Mouse (Mus musculus) neural tube, embryonic 14.5 days (tissue): ENCODE data around the gene Numbl. TPM values are rescaled to one million over a fixed set of nuclear protein-coding genes. Genes with fewer than 3 reads are reported as not detected.

Experiments
- ATAC-seq: fragments of 200-750 bp; cut with Nextera tagmentation; 2 replicates; pipeline ENCODE4 v1.8.0; 2017; ENCODE audit warnings: low read depth, mild to moderate bottlenecking, moderate TSS enrichment, moderate library complexity
- H3K27ac ChIP-seq: fragments of 300-500 bp; sonication (generic); 2 replicates; pipeline ENCODE4 v1.5.1; 2014; ENCODE audit warnings: low read depth, mild to moderate bottlenecking, control low read depth, low read length, moderate library complexity, mixed read lengths
- H3K27me3 ChIP-seq: fragments of 300-500 bp; sonication (generic); 2 replicates; pipeline ENCODE4 v1.6.1; 2014; ENCODE audit warnings: low read length; ENCODE audit not compliant: control insufficient read depth, insufficient read depth
- H3K36me3 ChIP-seq: fragments of 300-500 bp; sonication (generic); 2 replicates; pipeline ENCODE4 v1.6.1; 2014; ENCODE audit warnings: low read length, mixed read lengths; ENCODE audit not compliant: control insufficient read depth, insufficient read depth
- H3K4me1 ChIP-seq: fragments of 300-500 bp; sonication (generic); 2 replicates; pipeline ENCODE4 v1.6.1; 2014; ENCODE audit warnings: low read length; ENCODE audit not compliant: control insufficient read depth, insufficient read depth
- H3K4me2 ChIP-seq: fragments of 300-500 bp; sonication (generic); 2 replicates; pipeline ENCODE4 v1.6.1; 2014; ENCODE audit warnings: mild to moderate bottlenecking, low read depth, low read length, control low read depth
- H3K4me3 ChIP-seq: fragments of 300-500 bp; sonication (generic); 2 replicates; pipeline ENCODE4 v1.5.1; 2014; ENCODE audit warnings: low read depth, low read length, control low read depth, mixed read lengths
- H3K9ac ChIP-seq: fragments of 300-500 bp; sonication (generic); replicated peaks from 2 replicates; pipeline ENCODE4 v1.6.1; 2014; ENCODE audit warnings: low read depth, mild to moderate bottlenecking, control low read depth, low read length, mixed read lengths
- H3K9me3 ChIP-seq: fragments of 300-500 bp; sonication (generic); 2 replicates; pipeline ENCODE4 v1.6.1; 2016; ENCODE audit warnings: low read length; ENCODE audit not compliant: control insufficient read depth
- WGBS: fragments of 180-500 bp; shearing (Covaris S2); extraction: QIAGEN DNeasy Blood & Tissue Kit; methylation state at CpG from one replicate; pipeline ENCODE4 v1.1.7; 2014; 5-methylcytosine and 5-hydroxymethylcytosine counted together
- polyA plus RNA-seq: library from polyadenylated mRNA; unstranded; fragments of >200 nt; fragmentation: Nextera tagmentation; extraction: Ambion mirVana; gene quantifications from 2 replicates; pipeline ENCODE4 v1.2.1, GENCODE M21; 2014

The Numbl gene
- polyA plus RNA-seq, 1 experiment from 2014 or later, result 27.9 TPM

- 95% methylated on average over 3 of the region's 3 CpGs for WGBS
- H3K27ac ChIP-seq, result no peak overlapping the region
- no peak for ATAC-seq
Observed at GRCm38 (mm10) chr7:27277191-27277590, 19.0 kb downstream of the Numbl start.

GRCm38 (mm10) chr7:27281717-27282116, 23.5 kb downstream of the Numbl start:
- Histone ChIP-seq H3K4me2 (no peak overlapping the region), H3K36me3 (peaks cover 55% of the 10 kb centered on the region), H3K9ac (no peak overlapping the region), H3K9me3 (no peaks in the 10 kb centered on the region), H3K27ac (no peak overlapping the region), H3K4me1 (no peaks in the 10 kb centered on the region), H3K27me3 (no peaks in the 10 kb centered on the region), H3K4me3 (no peak overlapping the region)
- no peak for ATAC-seq
- WGBS, result 73% methylated on average over 13 of the region's 13 CpGs

More at GRCm38 (mm10) chr7:27277191-27277590, 19.0 kb downstream of the Numbl start:
- Histone ChIP-seq H3K9me3 (no peaks in the 10 kb centered on the region), H3K9ac (no peak overlapping the region), H3K4me2 (no peak overlapping the region), H3K4me1 (no peaks in the 10 kb centered on the region), H3K27me3 (no peaks in the 10 kb centered on the region), H3K36me3 (peaks cover 87% of the 10 kb centered on the region), H3K4me3 (no peak overlapping the region)

- H3K36me3 ChIP-seq, result peaks cover 50% of the 10 kb centered on the region
- no peak overlapping the region for H3K4me3 ChIP-seq
- H3K9me3 ChIP-seq, result no peaks in the 10 kb centered on the region
- H3K9ac ChIP-seq, result no peak overlapping the region
- ATAC-seq, result no peak
- H3K4me2 ChIP-seq, result no peak overlapping the region
- H3K27me3 ChIP-seq, result no peaks in the 10 kb centered on the region
- H3K4me1 ChIP-seq, result no peaks in the 10 kb centered on the region
- 63% methylated on average over 4 of the region's 4 CpGs for WGBS
- no peak overlapping the region for H3K27ac ChIP-seq
Observed at GRCm38 (mm10) chr7:27282225-27282624, 24.0 kb downstream of the Numbl start.

GRCm38 (mm10) chr7:27284865-27285697, 26.8 kb downstream of the Numbl start:
- peaks cover 23% of the 10 kb centered on the region for H3K36me3 ChIP-seq
- H3K4me3 ChIP-seq, result no peak overlapping the region
- H3K4me1 ChIP-seq, result no peaks in the 10 kb centered on the region
- H3K9me3 ChIP-seq, result no peaks in the 10 kb centered on the region
- H3K27me3 ChIP-seq, result no peaks in the 10 kb centered on the region
- H3K9ac ChIP-seq, result 0 out of 2 replicates have a peak overlapping the region, but pooled peaks have one; percentile 21
- ATAC-seq, result peak; percentile 47; the same call in 1 of the 2 replicates
- under 1% methylated on average over 28 of the region's 28 CpGs for WGBS
- peak overlapping the region; percentile 16; the same call in 1 of the 2 replicates for H3K4me2 ChIP-seq
- H3K27ac ChIP-seq, result no peak overlapping the region

- Histone ChIP-seq H3K27me3 (no peaks in the 10 kb centered on the region), H3K4me1 (no peaks in the 10 kb centered on the region), H3K9me3 (no peaks in the 10 kb centered on the region), H3K27ac (no peak overlapping the region), H3K36me3 (peaks cover 17% of the 10 kb centered on the region), H3K9ac (no peak overlapping the region), H3K4me3 (no peak overlapping the region), H3K4me2 (no peak overlapping the region)
- ATAC-seq, result peak; percentile 68
- 7% methylated on average over 8 of the region's 8 CpGs for WGBS
Observed at GRCm38 (mm10) chr7:27285698-27286066, 27.4 kb downstream of the Numbl start.

- no peaks in the 10 kb centered on the region for H3K36me3 ChIP-seq
- 82% methylated on average over 7 of the region's 7 CpGs for whole genome bisulfite sequencing
Observed at GRCm38 (mm10) chr7:27288732-27289131, 30.5 kb downstream of the Numbl start.

GRCm38 (mm10) chr7:27290555-27290954, 32.3 kb downstream of the Numbl start:
- H3K36me3 ChIP-seq, result no peaks in the 10 kb centered on the region
- WGBS, result 65% methylated on average over 2 of the region's 2 CpGs
- no peaks in the 10 kb centered on the region for H3K27me3 ChIP-seq
- H3K9me3 ChIP-seq, result no peaks in the 10 kb centered on the region
- H3K9ac ChIP-seq, result no peak overlapping the region
- no peaks in the 10 kb centered on the region for H3K4me1 ChIP-seq
- no peak overlapping the region for H3K4me2 ChIP-seq
- no peak for ATAC-seq
- H3K27ac ChIP-seq, result no peak overlapping the region
- H3K4me3 ChIP-seq, result no peak overlapping the region

More at GRCm38 (mm10) chr7:27288732-27289131, 30.5 kb downstream of the Numbl start:
- H3K9ac ChIP-seq, result no peak overlapping the region
- no peaks in the 10 kb centered on the region for H3K4me1 ChIP-seq
- H3K4me2 ChIP-seq, result no peak overlapping the region
- H3K27me3 ChIP-seq, result no peaks in the 10 kb centered on the region
- no peak overlapping the region for H3K4me3 ChIP-seq
- no peak overlapping the region for H3K27ac ChIP-seq
- ATAC-seq, result no peak
- no peaks in the 10 kb centered on the region for H3K9me3 ChIP-seq

- no peak overlapping the region for H3K9ac ChIP-seq
- H3K4me1 ChIP-seq, result no peaks in the 10 kb centered on the region
- WGBS, result 76% methylated on average over 12 of the region's 12 CpGs
- H3K4me2 ChIP-seq, result no peak overlapping the region
- H3K27ac ChIP-seq, result no peak overlapping the region
- no peak for ATAC-seq
- no peaks in the 10 kb centered on the region for H3K9me3 ChIP-seq
- no peak overlapping the region for H3K4me3 ChIP-seq
- no peaks in the 10 kb centered on the region for H3K27me3 ChIP-seq
- H3K36me3 ChIP-seq, result no peaks in the 10 kb centered on the region
Observed at GRCm38 (mm10) chr7:27291795-27292466, 33.7 kb downstream of the Numbl start.

- no peak overlapping the region for H3K4me2 ChIP-seq
- H3K4me3 ChIP-seq, result no peak overlapping the region
- ATAC-seq, result no peak
- H3K4me1 ChIP-seq, result no peaks in the 10 kb centered on the region
- H3K27me3 ChIP-seq, result no peaks in the 10 kb centered on the region
- no peak overlapping the region for H3K27ac ChIP-seq
- H3K9me3 ChIP-seq, result no peaks in the 10 kb centered on the region
- no peaks in the 10 kb centered on the region for H3K36me3 ChIP-seq
- H3K9ac ChIP-seq, result no peak overlapping the region
- 92% methylated on average over 4 of the region's 4 CpGs for WGBS
Observed at GRCm38 (mm10) chr7:27295956-27296355, 37.7 kb downstream of the Numbl start.
